Mouse (Mus musculus): ENCODE results near the gene Itgb4.

Itgb4 gene

GRCm38 (mm10) chr11:115974309-115975082, at the start of gene Itgb4:
Gene Itgb4, plus strand, starts transcription at chr11:115974709.
- peak; percentile 71 to 76 for DNase-seq

- no peak for DNase-seq
Measured at GRCm38 (mm10) chr11:115929031-115929430, 45.5 kb upstream of the Itgb4 start.

- no peak for DNase-seq
Measured at GRCm38 (mm10) chr11:115929818-115930217, 44.7 kb upstream of the Itgb4 start.

GRCm38 (mm10) chr11:115931235-115931634, 43.3 kb upstream of the Itgb4 start:
- no peak for DNase-seq

GRCm38 (mm10) chr11:115933108-115933746, 41.3 kb upstream of the Itgb4 start, which contains the start of the genes Sap30bp and Recql5:
Gene Sap30bp, plus strand, starts transcription at chr11:115933282.
Gene Recql5, minus strand, starts transcription at chr11:115933477.
- DNase-seq: peak; percentile 90 to 93

- no peak for DNase-seq
Measured at GRCm38 (mm10) chr11:115933747-115934110, 40.8 kb upstream of the Itgb4 start.

- DNase-seq: peak in 1 of 2 experiments; percentile 25
Measured at GRCm38 (mm10) chr11:115939690-115940329, 34.7 kb upstream of the Itgb4 start.

- no peak for DNase-seq
Measured at GRCm38 (mm10) chr11:115941980-115942379, 32.5 kb upstream of the Itgb4 start.

GRCm38 (mm10) chr11:115945247-115945646, 29.3 kb upstream of the Itgb4 start:
- DNase-seq: no peak

GRCm38 (mm10) chr11:115946221-115946828, 28.2 kb upstream of the Itgb4 start:
- no peak for DNase-seq

- no peak for DNase-seq
Measured at GRCm38 (mm10) chr11:115948316-115948715, 26.2 kb upstream of the Itgb4 start.

- no peak for DNase-seq
Measured at GRCm38 (mm10) chr11:115950719-115951118, 23.8 kb upstream of the Itgb4 start.

- DNase-seq: no peak
Measured at GRCm38 (mm10) chr11:115954712-115955111, 19.8 kb upstream of the Itgb4 start.

- no peak for DNase-seq
Measured at GRCm38 (mm10) chr11:115955195-115955858, 19.2 kb upstream of the Itgb4 start.

- no peak for DNase-seq
Measured at GRCm38 (mm10) chr11:115956453-115956852, 18.1 kb upstream of the Itgb4 start.

GRCm38 (mm10) chr11:115957971-115958370, 16.5 kb upstream of the Itgb4 start:
- no peak for DNase-seq

GRCm38 (mm10) chr11:115959018-115959417, 15.5 kb upstream of the Itgb4 start:
- no peak for DNase-seq

GRCm38 (mm10) chr11:115962651-115963412, 11.7 kb upstream of the Itgb4 start:
- DNase-seq: no peak

GRCm38 (mm10) chr11:115964977-115965604, 9.4 kb upstream of the Itgb4 start:
- DNase-seq: no peak

GRCm38 (mm10) chr11:115968731-115969405, 5.6 kb upstream of the Itgb4 start:
- DNase-seq: no peak

Measured in thymus, adult 18-20 months (tissue).